Mouse (Mus musculus): ENCODE measurements at regions not wholly inside any gene's neighbourhood (a gene's known extent, or its start where the extent isn't known, plus 50 kb on each side); places are given as distances from the start of the nearest gene placed in this dataset.

DNA sequence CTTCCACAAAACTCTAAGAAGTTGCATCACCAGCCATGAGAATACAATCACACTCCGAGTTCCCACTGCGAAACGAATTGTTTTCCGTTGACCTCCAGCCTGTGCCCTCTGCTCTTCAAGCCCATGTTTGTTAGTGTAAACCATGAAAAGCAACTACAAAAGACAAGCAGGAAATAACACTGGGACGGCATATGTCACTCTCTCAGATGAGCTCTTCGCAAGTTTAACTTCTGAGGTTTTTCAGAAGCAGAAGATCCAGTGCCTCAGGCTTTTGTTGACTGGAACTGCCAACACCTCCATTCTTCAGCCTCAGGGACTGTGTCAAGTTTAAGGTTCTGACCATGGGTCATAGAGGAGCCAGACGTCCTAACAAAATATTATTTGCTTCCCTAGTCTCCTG is 50.2 kb upstream of the Lmcd1 start:
- H3K36me3 ChIP-seq (ENCODE audit: control insufficient read depth, insufficient read depth, low read length) = no peaks in the 10 kb centered on the region
- no peaks in the 10 kb centered on the region for H3K27me3 ChIP-seq (ENCODE audit: control insufficient read depth, insufficient read depth, low read length)
- H3K4me1 ChIP-seq (ENCODE audit: control insufficient read depth, insufficient read depth, insufficient read length, low read length) = no peaks in the 10 kb centered on the region
- H3K27ac ChIP-seq (ENCODE audit: insufficient read depth, low read depth, low read length) = no peak overlapping the region
- TF ChIP-seq CTCF (IDR thresholded peaks at IDR 0.05; ENCODE audit: extremely low read depth, insufficient read length, insufficient replicate concordance, low read depth, low read length) = no peak
- no peak for TF ChIP-seq POLR2A (IDR thresholded peaks at IDR 0.05; ENCODE audit: low read depth, low read length)
- 79% methylated on average over 7 of the region's 7 CpGs for WGBS
- no peak overlapping the region for H3K4me3 ChIP-seq (ENCODE audit: low read depth, low read length)
